Mouse (Mus musculus): Measurements from ENCODE around the gene Cask. TPM values are rescaled to one million over a fixed set of nuclear protein-coding genes. Genes with fewer than 3 reads are reported as not detected.

The Cask gene
- polyA plus RNA-seq, 1 experiment = 9.2 TPM

- WGBS = 37% methylated on average over 2 of the region's 2 CpGs
- no peak for TF ChIP-seq CTCF (IDR thresholded peaks at IDR 0.05; ENCODE audit: extremely low read depth, insufficient read length, insufficient replicate concordance, low read depth, low read length)
These were observed 239.1 kb downstream of the Cask start for GRCm38 (mm10) chrX:13612115-13612514.

GRCm38 (mm10) chrX:13611114-13611513 lies 240.1 kb downstream of the Cask start:
- Histone ChIP-seq H3K27me3 (ENCODE audit: control insufficient read depth, insufficient read depth, low read length) (no peaks in the 10 kb centered on the region), H3K27ac (ENCODE audit: insufficient read depth, low read depth, low read length) (no peak overlapping the region), H3K4me3 (ENCODE audit: low read depth, low read length) (no peak overlapping the region), H3K36me3 (ENCODE audit: control insufficient read depth, insufficient read depth, low read length) (0 out of 2 replicates have a peak, but pooled peaks cover 3% of the 10 kb centered on the region), H3K4me1 (ENCODE audit: control insufficient read depth, insufficient read depth, insufficient read length, low read length) (no peaks in the 10 kb centered on the region)
- TF ChIP-seq CTCF (IDR thresholded peaks at IDR 0.05; ENCODE audit: extremely low read depth, insufficient read length, insufficient replicate concordance, low read depth, low read length) (no peak), POLR2A (IDR thresholded peaks at IDR 0.05; ENCODE audit: low read depth, low read length) (no peak)
- 92% methylated on average over 5 of the region's 5 CpGs for WGBS

More at GRCm38 (mm10) chrX:13612115-13612514, 239.1 kb downstream of the Cask start:
- Histone ChIP-seq H3K27me3 (ENCODE audit: control insufficient read depth, insufficient read depth, low read length) (no peaks in the 10 kb centered on the region), H3K4me1 (ENCODE audit: control insufficient read depth, insufficient read depth, insufficient read length, low read length) (no peaks in the 10 kb centered on the region), H3K27ac (ENCODE audit: insufficient read depth, low read depth, low read length) (no peak overlapping the region), H3K4me3 (ENCODE audit: low read depth, low read length) (no peak overlapping the region), H3K36me3 (ENCODE audit: control insufficient read depth, insufficient read depth, low read length) (0 out of 2 replicates have a peak, but pooled peaks cover 3% of the 10 kb centered on the region)

GRCm38 (mm10) chrX:13607752-13608151 lies 243.4 kb downstream of the Cask start:
- TF ChIP-seq CTCF (IDR thresholded peaks at IDR 0.05; ENCODE audit: extremely low read depth, insufficient read length, insufficient replicate concordance, low read depth, low read length) = no peak
- no peak for TF ChIP-seq POLR2A (IDR thresholded peaks at IDR 0.05; ENCODE audit: low read depth, low read length)
- 24% methylated on average over 3 of the region's 3 CpGs for WGBS
- Histone ChIP-seq H3K27me3 (ENCODE audit: control insufficient read depth, insufficient read depth, low read length) (no peaks in the 10 kb centered on the region), H3K27ac (ENCODE audit: insufficient read depth, low read depth, low read length) (no peak overlapping the region), H3K4me1 (ENCODE audit: control insufficient read depth, insufficient read depth, insufficient read length, low read length) (no peaks in the 10 kb centered on the region), H3K4me3 (ENCODE audit: low read depth, low read length) (no peak overlapping the region), H3K36me3 (ENCODE audit: control insufficient read depth, insufficient read depth, low read length) (0 out of 2 replicates have a peak, but pooled peaks cover 1% of the 10 kb centered on the region)

- WGBS = 63% methylated on average over 3 of the region's 3 CpGs
- Histone ChIP-seq H3K36me3 (ENCODE audit: control insufficient read depth, insufficient read depth, low read length) (0 out of 2 replicates have a peak, but pooled peaks cover 1% of the 10 kb centered on the region), H3K4me1 (ENCODE audit: control insufficient read depth, insufficient read depth, insufficient read length, low read length) (no peaks in the 10 kb centered on the region), H3K27ac (ENCODE audit: insufficient read depth, low read depth, low read length) (no peak overlapping the region), H3K4me3 (ENCODE audit: low read depth, low read length) (no peak overlapping the region), H3K27me3 (ENCODE audit: control insufficient read depth, insufficient read depth, low read length) (no peaks in the 10 kb centered on the region)
- TF ChIP-seq CTCF (IDR thresholded peaks at IDR 0.05; ENCODE audit: extremely low read depth, insufficient read length, insufficient replicate concordance, low read depth, low read length) (no peak), POLR2A (IDR thresholded peaks at IDR 0.05; ENCODE audit: low read depth, low read length) (no peak)
These were observed 244.4 kb downstream of the Cask start for GRCm38 (mm10) chrX:13606741-13607140.

GRCm38 (mm10) chrX:13599966-13600365 lies 251.2 kb downstream of the Cask start:
- H3K4me3 ChIP-seq (ENCODE audit: low read depth, low read length) = no peak overlapping the region
- H3K36me3 ChIP-seq (ENCODE audit: control insufficient read depth, insufficient read depth, low read length) = 0 out of 2 replicates have a peak, but pooled peaks cover 1% of the 10 kb centered on the region
- WGBS = 53% methylated on average over 1 of the region's 1 CpGs
- TF ChIP-seq CTCF (IDR thresholded peaks at IDR 0.05; ENCODE audit: extremely low read depth, insufficient read length, insufficient replicate concordance, low read depth, low read length) (no peak), POLR2A (IDR thresholded peaks at IDR 0.05; ENCODE audit: low read depth, low read length) (no peak)
- H3K4me1 ChIP-seq (ENCODE audit: control insufficient read depth, insufficient read depth, insufficient read length, low read length) = peaks cover 2% of the 10 kb centered on the region; the same call in 1 of the 2 replicates
- H3K27me3 ChIP-seq (ENCODE audit: control insufficient read depth, insufficient read depth, low read length) = no peaks in the 10 kb centered on the region
- no peak overlapping the region for H3K27ac ChIP-seq (ENCODE audit: insufficient read depth, low read depth, low read length)

- no peak overlapping the region for H3K27ac ChIP-seq (ENCODE audit: insufficient read depth, low read depth, low read length)
These were observed 251.8 kb downstream of the Cask start for GRCm38 (mm10) chrX:13599373-13599772.

GRCm38 (mm10) chrX:13577647-13578046 lies 273.5 kb downstream of the Cask start:
- WGBS = 60% methylated on average over 3 of the region's 3 CpGs
- TF ChIP-seq CTCF (IDR thresholded peaks at IDR 0.05; ENCODE audit: extremely low read depth, insufficient read length, insufficient replicate concordance, low read depth, low read length) (no peak), POLR2A (IDR thresholded peaks at IDR 0.05; ENCODE audit: low read depth, low read length) (no peak)
- Histone ChIP-seq H3K27me3 (ENCODE audit: control insufficient read depth, insufficient read depth, low read length) (no peaks in the 10 kb centered on the region), H3K27ac (ENCODE audit: insufficient read depth, low read depth, low read length) (no peak overlapping the region), H3K4me1 (ENCODE audit: control insufficient read depth, insufficient read depth, insufficient read length, low read length) (peaks cover 7% of the 10 kb centered on the region; the same call in 1 of the 2 replicates), H3K4me3 (ENCODE audit: low read depth, low read length) (no peak overlapping the region), H3K36me3 (ENCODE audit: control insufficient read depth, insufficient read depth, low read length) (no peaks in the 10 kb centered on the region)

More at GRCm38 (mm10) chrX:13599373-13599772, 251.8 kb downstream of the Cask start:
- Histone ChIP-seq H3K27me3 (ENCODE audit: control insufficient read depth, insufficient read depth, low read length) (no peaks in the 10 kb centered on the region), H3K36me3 (ENCODE audit: control insufficient read depth, insufficient read depth, low read length) (no peaks in the 10 kb centered on the region), H3K4me1 (ENCODE audit: control insufficient read depth, insufficient read depth, insufficient read length, low read length) (peaks cover 2% of the 10 kb centered on the region; the same call in 1 of the 2 replicates), H3K4me3 (ENCODE audit: low read depth, low read length) (no peak overlapping the region)
- TF ChIP-seq POLR2A (IDR thresholded peaks at IDR 0.05; ENCODE audit: low read depth, low read length) = no peak
- no peak for TF ChIP-seq CTCF (IDR thresholded peaks at IDR 0.05; ENCODE audit: extremely low read depth, insufficient read length, insufficient replicate concordance, low read depth, low read length)
- 62% methylated on average over 2 of the region's 2 CpGs for WGBS
